In genomic region chr15:98762670-98763529, GRCm38 (mm10) we compare ENCODE assay signal across 8 mouse cellular contexts. TPM values are rescaled to one million over a fixed set of nuclear protein-coding genes. Genes with fewer than 3 reads are reported as not detected.
DNase-seq lines count a peak whose midpoint lies in the region; ATAC-seq lines count a peak whose summit lies in the region.

Gene Arf3 (minus strand): TSS chr15:98763214.

- H3K4me1 ChIP-seq in hindbrain, embryonic 12.5 days = peaks cover 22% of the 10 kb centered on the region

- H3K9ac ChIP-seq in hindbrain, embryonic 12.5 days = peak within 1 kb of the TSS; percentile 93

- peak within 1 kb of the TSS; percentile 92 for H3K27ac ChIP-seq in hindbrain, embryonic 12.5 days

- H3K4me2 ChIP-seq in hindbrain, embryonic 12.5 days (replicated peaks) = peak within 1 kb of the TSS; percentile 74

- under 1% methylated on average over 64 of the region's 76 CpGs for WGBS in hindbrain, embryonic 12.5 days

- peak; percentile 94 for ATAC-seq in hindbrain, embryonic 12.5 days (ENCODE audit: low FRiP score)

- peak; percentile 96 for DNase-seq in Muller cell, postnatal 12 days (ENCODE audit: inconsistent ontology term)
- DNase-seq in cerebellum, adult 9-11 months = peak; percentile 94
- peak; percentile 93 to 98 for DNase-seq in frontal cortex, postnatal 10 days (ENCODE audit: low spot score in 2 of 2)
- peak; percentile 95 to 96 for DNase-seq in layer of hippocampus, postnatal 14 days (ENCODE audit: low spot score in 2 of 2)
- DNase-seq in lung, postnatal 14 days = peak; percentile 97
- DNase-seq in retina, adult 2 months (ENCODE audit: low read depth, low spot score) = peak; percentile 80
- DNase-seq in thymus, postnatal 36 days = peak; percentile 98 to 99

- H3K4me3 ChIP-seq in hindbrain, embryonic 12.5 days = peak within 1 kb of the TSS; percentile 95

- peaks cover 26% of the 10 kb centered on the region for H3K36me3 ChIP-seq in hindbrain, embryonic 12.5 days

- H3K9me3 ChIP-seq in hindbrain, embryonic 12.5 days (replicated peaks) = no peaks in the 10 kb centered on the region

- H3K27me3 ChIP-seq in hindbrain, embryonic 12.5 days = peaks cover 32% of the 10 kb centered on the region

RNA-seq across cellular contexts. Expression of gene Arf3, which starts in this region (rescaled TPM):
- polyA plus RNA-seq in hindbrain, embryonic 12.5 days (2016; fragmentation: Nextera tagmentation; extraction: Ambion mirVana) = 65.1 and 65.2 TPM in 2 replicates
- 100 to 1,000 TPM; 791 to 794 TPM for total RNA-seq in layer of hippocampus, postnatal 14 days (2021)

Comparison
In these comparisons a context has a peak if more than half of its experiments do, and no peak if none do; other contexts are left out.
1. Peak in every context shown above with its lines: DNase-seq, ATAC-seq, H3K4me3 ChIP-seq and H3K27ac ChIP-seq.